Mouse (Mus musculus) cerebellum, adult (tissue): ENCODE data around the gene Zfp109.
"Not testable (repeated sequence)": the region's sequence is repeated elsewhere in the genome, so short reads cannot be mapped to it uniquely, and the experiment has no call there.

Experiments used
- ATAC-seq: cut with Nextera tagmentation; 2 replicates; pipeline ENCODE4 v1.9.2; 2017; ENCODE audit warnings: mild to moderate bottlenecking, moderate library complexity, mixed read lengths; ENCODE audit not compliant: insufficient number of reproducible peaks, low FRiP score, low TSS enrichment

Gene Zfp109

GRCm38 (mm10) chr7:24237040-24237791 lies at the start of gene Zfp109:
Gene Zfp109 (minus strand): TSS chr7:24237560.
- ATAC-seq, result peak; percentile 83

- no peak for ATAC-seq
Measured at GRCm38 (mm10) chr7:24286916-24287315, 49.6 kb upstream of the Zfp109 start.

GRCm38 (mm10) chr7:24286090-24286489 lies 48.7 kb upstream of the Zfp109 start:
- ATAC-seq, result no peak

- no peak for ATAC-seq
Measured at GRCm38 (mm10) chr7:24280858-24281145, 43.4 kb upstream of the Zfp109 start.

- no peak for ATAC-seq
Measured at GRCm38 (mm10) chr7:24280031-24280857, 42.9 kb upstream of the Zfp109 start.

- ATAC-seq, result not testable (repeated sequence)
Measured at GRCm38 (mm10) chr7:24278771-24279170, 41.4 kb upstream of the Zfp109 start.

- ATAC-seq, result no peak
Measured at GRCm38 (mm10) chr7:24274456-24274855, 37.1 kb upstream of the Zfp109 start.

GRCm38 (mm10) chr7:24271191-24271590 lies 33.8 kb upstream of the Zfp109 start:
- no peak for ATAC-seq

GRCm38 (mm10) chr7:24270288-24270672 lies 32.9 kb upstream of the Zfp109 start, which contains the start of gene Zfp93:
Gene Zfp93 (plus strand): TSS chr7:24270420.
- ATAC-seq, result peak; percentile 96

GRCm38 (mm10) chr7:24269667-24270287 lies 32.4 kb upstream of the Zfp109 start:
- no peak for ATAC-seq

GRCm38 (mm10) chr7:24269256-24269655 lies 31.9 kb upstream of the Zfp109 start:
- no peak for ATAC-seq

GRCm38 (mm10) chr7:24268176-24269155 lies 31.1 kb upstream of the Zfp109 start:
- ATAC-seq, result no peak

- ATAC-seq, result no peak
Measured at GRCm38 (mm10) chr7:24260000-24260312, 22.6 kb upstream of the Zfp109 start.

GRCm38 (mm10) chr7:24259306-24259999 lies 22.1 kb upstream of the Zfp109 start:
- no peak for ATAC-seq

GRCm38 (mm10) chr7:24254633-24255474 lies 17.5 kb upstream of the Zfp109 start, which contains the start of gene Zfp108:
Gene Zfp108 (plus strand): TSS chr7:24254794.
- ATAC-seq, result peak; percentile 98

GRCm38 (mm10) chr7:24253779-24254615 lies 16.6 kb upstream of the Zfp109 start:
- ATAC-seq, result no peak

GRCm38 (mm10) chr7:24211343-24211742 lies 26.0 kb downstream of the Zfp109 start, which contains the start of gene Zfp111:
Gene Zfp111 (minus strand): TSS chr7:24211443.
- no peak for ATAC-seq

- no peak for ATAC-seq
Measured at GRCm38 (mm10) chr7:24210296-24210695, 27.1 kb downstream of the Zfp109 start.
